Mouse (Mus musculus): Measurements from ENCODE around the gene Ccnl2. TPM values are rescaled to one million over a fixed set of nuclear protein-coding genes. Genes with fewer than 3 reads are reported as not detected.
"Not testable (repeated sequence)": the region's sequence is repeated elsewhere in the genome, so short reads cannot be mapped to it uniquely, and the experiment has no call there.

Ccnl2 gene
- polyA plus RNA-seq, 1 experiment from 2014 or later, result 103 TPM

DNA sequence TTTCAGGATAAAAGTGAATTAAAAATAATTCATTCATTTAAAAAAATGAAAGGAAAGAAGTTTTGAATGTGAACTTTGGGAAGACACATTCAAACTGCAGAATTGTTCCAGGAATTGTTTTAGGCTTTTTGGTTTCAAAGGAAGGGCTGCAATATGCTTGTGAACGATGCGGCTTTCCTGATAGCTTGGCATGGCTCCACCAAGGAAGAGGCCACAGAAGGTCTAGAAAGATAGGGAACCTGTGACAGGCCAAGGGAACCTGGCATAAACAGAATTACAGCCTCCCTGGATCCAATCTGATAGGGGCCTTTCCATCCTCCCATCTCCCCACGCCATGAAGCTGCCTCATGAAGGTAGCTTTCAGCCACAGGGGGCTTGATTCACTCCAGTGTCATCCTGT lies 24.0 kb upstream of the Ccnl2 start:
- Histone ChIP-seq H3K27me3 (ENCODE audit: insufficient read depth, low read length) (no peaks in the 10 kb centered on the region), H3K4me3 (replicated peaks; ENCODE audit: low read depth, low read length) (no peak overlapping the region), H3K27ac (no peak overlapping the region), H3K9me3 (replicated peaks; ENCODE audit: low read length) (no peaks in the 10 kb centered on the region), H3K4me1 (replicated peaks; ENCODE audit: insufficient read depth, low read length) (0 out of 2 replicates have a peak, but pooled peaks cover 7% of the 10 kb centered on the region), H3K4me2 (ENCODE audit: low read length) (no peak overlapping the region), H3K9ac (ENCODE audit: low read depth, low read length) (no peak overlapping the region), H3K36me3 (ENCODE audit: insufficient read depth, low read length) (no peaks in the 10 kb centered on the region)
- no peak for DNase-seq (ENCODE audit: low spot score)
- no peak for TF ChIP-seq CTCF (IDR thresholded peaks at IDR 0.05; ENCODE audit: low read depth)
- WGBS, result 76% methylated on average over 3 of the region's 3 CpGs
- ATAC-seq (replicated peaks; ENCODE audit: low FRiP score, low read depth), result no peak

DNA sequence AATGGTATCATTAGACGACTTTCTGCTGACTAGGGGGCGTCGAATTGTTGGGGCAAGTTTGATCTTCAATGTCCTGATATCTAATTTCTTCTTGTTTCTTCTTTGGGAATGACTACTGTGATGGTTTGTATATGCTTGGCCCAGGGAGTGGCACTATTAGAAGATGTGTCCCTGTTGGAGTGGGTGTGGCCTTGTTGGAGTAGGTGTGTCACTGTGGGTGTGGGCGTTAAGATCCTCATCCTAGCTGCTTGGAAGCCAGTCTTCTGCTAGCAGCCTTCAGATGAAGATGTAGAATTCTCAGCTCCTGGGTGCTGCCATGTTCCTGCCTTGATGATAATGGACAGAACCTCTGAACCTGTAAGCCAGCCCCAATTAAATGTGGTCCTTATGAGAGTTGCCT lies 23.5 kb upstream of the Ccnl2 start:
- H3K9ac ChIP-seq (ENCODE audit: low read depth, low read length); H3K4me2 ChIP-seq (ENCODE audit: low read length); H3K36me3 ChIP-seq (ENCODE audit: insufficient read depth, low read length); DNase-seq (ENCODE audit: low spot score); ATAC-seq (replicated peaks; ENCODE audit: low FRiP score, low read depth); H3K27ac ChIP-seq; H3K27me3 ChIP-seq (ENCODE audit: insufficient read depth, low read length); H3K9me3 ChIP-seq (replicated peaks; ENCODE audit: low read length); H3K4me1 ChIP-seq (replicated peaks; ENCODE audit: insufficient read depth, low read length); H3K4me3 ChIP-seq (replicated peaks; ENCODE audit: low read depth, low read length): not testable (repeated sequence)
- 74% methylated on average over 4 of the region's 4 CpGs for WGBS

DNA sequence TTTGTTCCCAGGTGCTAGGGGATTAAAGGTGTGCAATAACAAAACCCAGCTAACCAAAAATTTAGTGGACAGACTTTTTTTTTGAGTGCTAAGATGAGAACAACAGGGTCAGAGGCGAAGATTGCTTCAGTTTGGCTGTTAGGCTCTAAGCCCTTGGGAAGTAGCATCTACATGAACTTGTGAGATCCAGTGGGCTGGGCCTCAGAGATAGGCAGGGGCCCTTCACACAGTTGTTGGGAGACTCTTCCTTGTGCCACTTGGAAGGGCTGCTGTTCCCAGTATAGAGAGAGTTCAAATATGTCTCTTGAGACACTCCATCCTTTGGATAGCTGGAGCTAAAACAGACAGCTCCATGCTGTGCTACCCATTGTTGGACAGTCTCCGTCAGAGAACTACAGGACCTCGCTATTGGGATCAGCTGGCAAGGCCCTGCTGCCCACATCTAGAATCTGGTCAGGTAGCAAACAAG lies 22.2 kb upstream of the Ccnl2 start, which contains the start of gene Ankrd65:
TSS of gene Ankrd65 (plus strand) at position 419 of the 469 bp plus-strand sequence.
- Histone ChIP-seq H3K9ac (ENCODE audit: low read depth, low read length) (no peak within 1 kb of the TSS), H3K27ac (no peak within 1 kb of the TSS; the same call in 1 of the 2 replicates), H3K4me3 (replicated peaks; ENCODE audit: low read depth, low read length) (no peak within 1 kb of the TSS), H3K36me3 (ENCODE audit: insufficient read depth, low read length) (no peaks in the 10 kb centered on the region), H3K4me1 (replicated peaks; ENCODE audit: insufficient read depth, low read length) (0 out of 2 replicates have a peak, but pooled peaks cover 7% of the 10 kb centered on the region), H3K9me3 (replicated peaks; ENCODE audit: low read length) (no peaks in the 10 kb centered on the region), H3K27me3 (ENCODE audit: insufficient read depth, low read length) (no peaks in the 10 kb centered on the region), H3K4me2 (ENCODE audit: low read length) (0 out of 2 replicates have a peak within 1 kb of the TSS, but pooled peaks have one; percentile 4)
- no peak for DNase-seq (ENCODE audit: low spot score)
- no peak for ATAC-seq (replicated peaks; ENCODE audit: low FRiP score, low read depth)
- TF ChIP-seq CTCF (IDR thresholded peaks at IDR 0.05; ENCODE audit: low read depth), result no peak
- WGBS, result 79% methylated on average over 3 of the region's 3 CpGs

DNA sequence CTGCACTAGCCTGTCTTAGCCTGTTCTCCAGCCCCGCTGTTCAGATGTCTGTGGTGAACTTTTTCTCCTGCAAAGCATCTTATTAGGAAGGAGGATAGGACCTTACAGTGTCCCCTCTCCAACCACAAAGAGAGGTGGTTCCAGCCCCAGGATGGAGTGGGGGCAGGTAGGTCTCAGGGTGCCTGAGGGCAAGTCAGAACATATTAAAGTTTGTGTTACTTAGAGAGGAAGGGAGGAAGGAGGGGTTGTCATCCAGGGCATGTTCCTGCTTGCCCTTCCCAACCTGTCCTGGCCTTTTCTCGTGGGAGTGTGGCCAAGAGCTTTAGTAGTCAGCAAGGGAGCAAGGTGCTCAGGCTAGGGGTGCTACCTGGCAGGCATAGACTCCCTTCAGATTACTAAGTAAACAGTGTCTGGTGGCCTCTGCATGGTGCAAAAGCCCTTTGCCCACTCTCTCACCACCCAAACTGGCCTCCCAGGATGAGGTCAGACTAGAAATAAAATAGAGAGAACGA lies 21.6 kb upstream of the Ccnl2 start:
- Histone ChIP-seq H3K4me3 (replicated peaks; ENCODE audit: low read depth, low read length) (no peak overlapping the region), H3K4me2 (ENCODE audit: low read length) (no peak overlapping the region), H3K27ac (no peak overlapping the region; the same call in 1 of the 2 replicates), H3K4me1 (replicated peaks; ENCODE audit: insufficient read depth, low read length) (0 out of 2 replicates have a peak, but pooled peaks cover 7% of the 10 kb centered on the region), H3K36me3 (ENCODE audit: insufficient read depth, low read length) (no peaks in the 10 kb centered on the region), H3K9ac (ENCODE audit: low read depth, low read length) (no peak overlapping the region), H3K9me3 (replicated peaks; ENCODE audit: low read length) (no peaks in the 10 kb centered on the region), H3K27me3 (ENCODE audit: insufficient read depth, low read length) (no peaks in the 10 kb centered on the region)
- no peak for TF ChIP-seq CTCF (IDR thresholded peaks at IDR 0.05; ENCODE audit: low read depth)
- 42% methylated on average over 3 of the region's 3 CpGs for WGBS
- DNase-seq (ENCODE audit: low spot score) (no peak), ATAC-seq (replicated peaks; ENCODE audit: low FRiP score, low read depth) (peak; percentile 61)

DNA sequence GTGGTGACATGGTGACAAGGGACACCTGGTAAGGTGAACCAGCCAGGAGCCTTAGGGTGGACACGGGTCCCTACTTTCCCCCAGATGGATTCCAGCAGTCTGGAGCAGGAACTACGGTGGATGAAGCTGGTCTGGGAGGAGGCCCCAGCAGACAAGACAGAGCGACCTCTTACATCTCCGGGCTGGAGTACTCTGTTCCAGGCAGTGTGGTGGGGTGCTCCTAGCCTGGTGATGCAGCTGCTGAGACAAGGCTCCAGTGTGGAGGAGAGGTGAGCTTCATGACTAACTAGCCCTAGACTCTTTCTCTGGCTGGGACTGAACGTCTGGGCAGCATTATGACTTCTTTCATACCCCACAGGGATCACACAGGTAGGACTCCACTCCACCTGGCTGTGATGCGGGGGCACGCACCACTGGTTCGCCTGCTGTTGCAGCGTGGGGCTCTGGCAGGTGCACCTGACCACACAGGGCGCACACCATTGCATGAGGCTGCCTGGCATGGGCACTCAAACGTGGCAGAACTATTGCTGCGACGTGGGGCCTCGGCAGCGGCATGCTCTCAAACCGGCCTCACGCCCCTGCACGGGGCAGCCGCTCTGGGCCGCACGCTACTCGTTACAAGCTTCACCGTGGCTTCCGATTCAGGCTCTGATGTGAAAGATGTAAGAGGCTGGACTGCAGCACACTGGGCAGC lies 20.9 kb upstream of the Ccnl2 start:
- no peaks in the 10 kb centered on the region for H3K36me3 ChIP-seq (ENCODE audit: insufficient read depth, low read length)
- WGBS, result 29% methylated on average over 24 of the region's 24 CpGs
- H3K27ac ChIP-seq, result no peak overlapping the region; the same call in 1 of the 2 replicates
- H3K27me3 ChIP-seq (ENCODE audit: insufficient read depth, low read length), result no peaks in the 10 kb centered on the region
- TF ChIP-seq CTCF (IDR thresholded peaks at IDR 0.05; ENCODE audit: low read depth), result no peak
- H3K4me2 ChIP-seq (ENCODE audit: low read length), result peak overlapping the region; percentile 4; the same call in 1 of the 2 replicates
- ATAC-seq (replicated peaks; ENCODE audit: low FRiP score, low read depth) (peak; percentile 75), DNase-seq (ENCODE audit: low spot score) (no peak)
- no peak overlapping the region for H3K9ac ChIP-seq (ENCODE audit: low read depth, low read length)
- no peak overlapping the region for H3K4me3 ChIP-seq (replicated peaks; ENCODE audit: low read depth, low read length)
- 0 out of 2 replicates have a peak, but pooled peaks cover 7% of the 10 kb centered on the region for H3K4me1 ChIP-seq (replicated peaks; ENCODE audit: insufficient read depth, low read length)
- no peaks in the 10 kb centered on the region for H3K9me3 ChIP-seq (replicated peaks; ENCODE audit: low read length)

DNA sequence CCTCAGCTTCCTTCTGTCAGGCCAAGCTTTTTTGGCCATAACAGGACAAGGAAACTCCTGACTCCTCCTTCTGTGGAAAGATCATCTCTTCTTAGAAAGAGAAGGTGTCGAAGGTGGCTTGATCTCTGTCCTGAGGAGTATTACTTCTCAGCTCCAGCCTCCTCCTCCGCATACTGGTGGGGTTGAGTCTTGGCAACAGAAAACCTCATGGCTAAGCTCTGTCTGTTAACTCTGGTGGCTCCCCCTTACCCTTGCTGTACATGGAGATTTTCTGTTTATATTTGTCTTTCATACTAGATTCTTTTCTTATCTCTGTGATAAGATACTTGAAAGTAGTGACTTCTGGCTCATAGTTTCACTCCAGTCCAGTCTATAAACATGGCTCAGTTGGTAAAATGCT lies 18.6 kb upstream of the Ccnl2 start:
- 37% methylated on average over 2 of the region's 2 CpGs for WGBS
- H3K27ac ChIP-seq, result no peak overlapping the region
- no peak for ATAC-seq (replicated peaks; ENCODE audit: low FRiP score, low read depth)

More for the DNA sequence above, 18.6 kb upstream of the Ccnl2 start:
- Histone ChIP-seq H3K36me3 (ENCODE audit: insufficient read depth, low read length) (no peaks in the 10 kb centered on the region), H3K27me3 (ENCODE audit: insufficient read depth, low read length) (no peaks in the 10 kb centered on the region), H3K9ac (ENCODE audit: low read depth, low read length) (no peak overlapping the region), H3K4me3 (replicated peaks; ENCODE audit: low read depth, low read length) (no peak overlapping the region), H3K4me1 (replicated peaks; ENCODE audit: insufficient read depth, low read length) (0 out of 2 replicates have a peak, but pooled peaks cover 7% of the 10 kb centered on the region), H3K9me3 (replicated peaks; ENCODE audit: low read length) (no peaks in the 10 kb centered on the region), H3K4me2 (ENCODE audit: low read length) (no peak overlapping the region)
- no peak for DNase-seq (ENCODE audit: low spot score)
- TF ChIP-seq CTCF (IDR thresholded peaks at IDR 0.05; ENCODE audit: low read depth), result no peak
